Mouse (Mus musculus): ENCODE measurements around the gene Mvb12b.

- TF ChIP-seq CTCF (IDR thresholded peaks at IDR 0.05; ENCODE audit: borderline replicate concordance, control insufficient read depth, extremely low read depth, insufficient read depth, low read length, poor library complexity), result no peak
- TF ChIP-seq POLR2A (IDR thresholded peaks at IDR 0.05; ENCODE audit: control insufficient read depth, extremely low read depth, insufficient read depth, low read length, poor library complexity), result no peak
Measured at GRCm38 (mm10) chr2:33702705-33703104, 185.0 kb downstream of the Mvb12b start.
